Mouse (Mus musculus) myocyte (in vitro differentiated cells): ENCODE data around the gene Tenm4.

Source experiments
- E2F4 ChIP-seq: IDR thresholded peaks from one replicate; pipeline ENCODE4 v1.6.1; 2011; ENCODE audit warnings: mild to moderate bottlenecking, control low read depth, moderate library complexity; ENCODE audit not compliant: insufficient read depth
- MYOG ChIP-seq, 3 experiments: IDR thresholded peaks; one replicate each; pipeline ENCODE4 v1.6.1; 2011; ENCODE audit warnings: control low read depth in 2 of 3, low read depth in 2 of 3, mild to moderate bottlenecking in 2 of 3; ENCODE audit not compliant: insufficient read length in 2 of 3, control insufficient read depth in 1 of 3, insufficient read depth in 1 of 3
- POLR2A ChIP-seq: IDR thresholded peaks from one replicate; pipeline ENCODE4 v1.6.1; 2011; ENCODE audit warnings: low read depth, mild to moderate bottlenecking, control low read depth, moderate library complexity; ENCODE audit not compliant: insufficient read length
- POLR2AphosphoS2 ChIP-seq: IDR thresholded peaks from one replicate; pipeline ENCODE4 v1.6.1; 2011; ENCODE audit warnings: low read depth, control low read depth; ENCODE audit not compliant: insufficient read length
- SRF ChIP-seq: IDR thresholded peaks from one replicate; pipeline ENCODE4 v1.6.1; 2011; ENCODE audit warnings: low read depth; ENCODE audit not compliant: control insufficient read depth, insufficient read length
- TCF12 ChIP-seq: IDR thresholded peaks from one replicate; pipeline ENCODE4 v1.6.1; 2011; ENCODE audit warnings: mild to moderate bottlenecking, control low read depth; ENCODE audit not compliant: poor library complexity, insufficient read depth, severe bottlenecking
- TCF3 ChIP-seq: IDR thresholded peaks from one replicate; pipeline ENCODE4 v1.6.1; 2011; ENCODE audit warnings: low read depth, control low read depth; ENCODE audit not compliant: insufficient read length
- USF1 ChIP-seq: IDR thresholded peaks from one replicate; pipeline ENCODE4 v1.6.1; 2011; ENCODE audit warnings: low read depth, mild to moderate bottlenecking, control low read depth, moderate library complexity

GRCm38 (mm10) chr7:96599081-96599480, 428.0 kb downstream of the Tenm4 start:
- no peak for TF ChIP-seq POLR2AphosphoS2
- no peak for TF ChIP-seq MYOG (IDR thresholded peaks at IDR 0.05; ENCODE audit: control insufficient read depth in 1 of 3, insufficient read depth in 1 of 3, insufficient read length in 2 of 3, low read depth in 2 of 3)
- TF ChIP-seq USF1, result no peak
- TF ChIP-seq TCF3, result no peak
- TF ChIP-seq E2F4, result no peak
- no peak for TF ChIP-seq SRF
- no peak for TF ChIP-seq POLR2A
- TF ChIP-seq TCF12, result no peak
